Mouse (Mus musculus): ENCODE measurements around the gene Jade2. TPM values are rescaled to one million over a fixed set of nuclear protein-coding genes. Genes with fewer than 3 reads are reported as not detected.

Gene Jade2
- polyA plus RNA-seq, 1 experiment from 2014 or later = 1.0 TPM

GRCm38 (mm10) chr11:51839973-51840372, 17.5 kb downstream of the Jade2 start:
- H3K9ac ChIP-seq (replicated peaks) = no peak overlapping the region
- H3K27ac ChIP-seq (ENCODE audit: low read depth) = peak overlapping the region; percentile 76
- H3K4me1 ChIP-seq (ENCODE audit: insufficient read depth) = peaks cover 25% of the 10 kb centered on the region
- WGBS (ENCODE audit: insufficient replicate concordance) = 83% methylated on average over 11 of the region's 11 CpGs
- peak overlapping the region; percentile 47; the same call in 1 of the 2 replicates for H3K4me2 ChIP-seq (ENCODE audit: low read depth, low read length)
- TF ChIP-seq EP300 (IDR thresholded peaks at IDR 0.05; ENCODE audit: low read depth) (no peak), CTCF (IDR thresholded peaks at IDR 0.05; ENCODE audit: low read depth) (no peak)
- DNase-seq (no peak), ATAC-seq (no peak)
- no peak overlapping the region for H3K4me3 ChIP-seq (ENCODE audit: low read depth, low read length)
- no peaks in the 10 kb centered on the region for H3K27me3 ChIP-seq (ENCODE audit: insufficient read depth, low read length)
- H3K9me3 ChIP-seq (ENCODE audit: low read length) = no peaks in the 10 kb centered on the region
- H3K36me3 ChIP-seq (replicated peaks; ENCODE audit: insufficient read depth, low read length) = no peaks in the 10 kb centered on the region

DNA sequence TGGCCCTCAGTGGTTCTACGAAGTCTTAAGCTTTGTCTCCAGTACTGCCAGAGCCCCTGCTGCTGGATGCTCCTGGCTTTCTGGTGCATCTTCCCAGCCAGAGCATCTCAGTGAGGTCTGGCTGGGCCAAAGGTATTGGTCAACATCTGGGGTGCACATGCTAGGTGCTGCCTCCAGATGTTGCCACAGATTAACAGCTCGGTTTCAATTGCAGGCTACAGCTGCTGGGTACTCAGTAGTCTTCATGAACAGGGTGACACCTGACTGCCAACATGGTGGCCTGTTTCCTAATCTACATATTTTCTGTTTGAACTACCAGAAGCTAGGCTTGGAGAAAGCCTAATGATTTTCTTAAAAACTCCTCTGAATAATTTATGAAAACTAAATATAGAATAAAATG, 18.3 kb downstream of the Jade2 start:
- Histone ChIP-seq H3K9ac (replicated peaks) (no peak overlapping the region), H3K4me1 (ENCODE audit: insufficient read depth) (peaks cover 25% of the 10 kb centered on the region), H3K4me3 (ENCODE audit: low read depth, low read length) (no peak overlapping the region), H3K36me3 (replicated peaks; ENCODE audit: insufficient read depth, low read length) (no peaks in the 10 kb centered on the region), H3K27me3 (ENCODE audit: insufficient read depth, low read length) (no peaks in the 10 kb centered on the region), H3K9me3 (ENCODE audit: low read length) (no peaks in the 10 kb centered on the region), H3K4me2 (ENCODE audit: low read depth, low read length) (no peak overlapping the region), H3K27ac (ENCODE audit: low read depth) (0 out of 2 replicates have a peak overlapping the region, but pooled peaks have one; percentile 37)
- DNase-seq (no peak), ATAC-seq (peak; percentile 52)
- WGBS (ENCODE audit: insufficient replicate concordance) = 63% methylated on average over 2 of the region's 2 CpGs
- TF ChIP-seq CTCF (IDR thresholded peaks at IDR 0.05; ENCODE audit: low read depth) = no peak
- TF ChIP-seq EP300 (IDR thresholded peaks at IDR 0.05; ENCODE audit: low read depth) = peak; percentile 45; the same call in 1 of the 2 replicates

GRCm38 (mm10) chr11:51837164-51838153, 20.0 kb downstream of the Jade2 start:
- H3K27ac ChIP-seq (ENCODE audit: low read depth) = no peak overlapping the region
- 75% methylated on average over 8 of the region's 8 CpGs for WGBS (ENCODE audit: insufficient replicate concordance)
- H3K4me1 ChIP-seq (ENCODE audit: insufficient read depth) = peaks cover 37% of the 10 kb centered on the region
- DNase-seq = no peak
- H3K9ac ChIP-seq (replicated peaks) = no peak overlapping the region
- ATAC-seq = no peak
- no peak overlapping the region for H3K4me2 ChIP-seq (ENCODE audit: low read depth, low read length)
- no peaks in the 10 kb centered on the region for H3K27me3 ChIP-seq (ENCODE audit: insufficient read depth, low read length)
- H3K9me3 ChIP-seq (ENCODE audit: low read length) = no peaks in the 10 kb centered on the region
- H3K36me3 ChIP-seq (replicated peaks; ENCODE audit: insufficient read depth, low read length) = no peaks in the 10 kb centered on the region
- H3K4me3 ChIP-seq (ENCODE audit: low read depth, low read length) = no peak overlapping the region
- TF ChIP-seq CTCF (IDR thresholded peaks at IDR 0.05; ENCODE audit: low read depth) = no peak
- no peak for TF ChIP-seq EP300 (IDR thresholded peaks at IDR 0.05; ENCODE audit: low read depth)

GRCm38 (mm10) chr11:51836506-51836905, 20.9 kb downstream of the Jade2 start:
- H3K36me3 ChIP-seq (replicated peaks; ENCODE audit: insufficient read depth, low read length) = no peaks in the 10 kb centered on the region; the same call in 1 of the 2 replicates
- DNase-seq = no peak
- H3K9ac ChIP-seq (replicated peaks) = no peak overlapping the region
- no peak overlapping the region for H3K4me2 ChIP-seq (ENCODE audit: low read depth, low read length)
- H3K9me3 ChIP-seq (ENCODE audit: low read length) = no peaks in the 10 kb centered on the region
- H3K27ac ChIP-seq (ENCODE audit: low read depth) = no peak overlapping the region
- no peaks in the 10 kb centered on the region for H3K27me3 ChIP-seq (ENCODE audit: insufficient read depth, low read length)
- no peak for TF ChIP-seq CTCF (IDR thresholded peaks at IDR 0.05; ENCODE audit: low read depth)
- TF ChIP-seq EP300 (IDR thresholded peaks at IDR 0.05; ENCODE audit: low read depth) = no peak
- ATAC-seq = no peak
- WGBS (ENCODE audit: insufficient replicate concordance) = 90% methylated on average over 6 of the region's 6 CpGs
- peaks cover 40% of the 10 kb centered on the region for H3K4me1 ChIP-seq (ENCODE audit: insufficient read depth)
- no peak overlapping the region for H3K4me3 ChIP-seq (ENCODE audit: low read depth, low read length)

DNA sequence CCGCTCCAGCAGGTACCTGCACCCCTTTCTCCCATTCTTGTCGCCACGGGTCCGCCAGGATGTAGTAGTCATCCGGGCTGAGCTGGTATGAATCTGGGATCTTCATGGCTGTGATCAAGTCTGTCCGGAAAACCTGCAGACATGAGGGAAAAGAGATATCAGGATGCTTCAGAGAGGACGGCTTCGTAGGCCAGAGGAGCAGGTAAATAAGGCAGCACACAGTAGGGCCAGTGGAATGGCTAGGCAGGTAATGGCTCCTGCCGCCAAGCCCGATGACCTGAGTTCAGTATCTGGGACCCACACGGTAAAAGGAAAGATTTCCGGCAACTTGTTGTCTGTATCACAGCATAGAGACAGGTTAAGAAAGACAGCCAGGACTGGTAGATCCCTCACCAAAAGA, 21.9 kb downstream of the Jade2 start:
- peaks cover 38% of the 10 kb centered on the region for H3K4me1 ChIP-seq (ENCODE audit: insufficient read depth)
- H3K9ac ChIP-seq (replicated peaks) = no peak overlapping the region
- DNase-seq (no peak), ATAC-seq (no peak)
- WGBS (ENCODE audit: insufficient replicate concordance) = 93% methylated on average over 12 of the region's 12 CpGs
- no peak for TF ChIP-seq CTCF (IDR thresholded peaks at IDR 0.05; ENCODE audit: low read depth)
- no peak for TF ChIP-seq EP300 (IDR thresholded peaks at IDR 0.05; ENCODE audit: low read depth)
- H3K27ac ChIP-seq (ENCODE audit: low read depth) = no peak overlapping the region; the same call in 1 of the 2 replicates
- H3K9me3 ChIP-seq (ENCODE audit: low read length) = no peaks in the 10 kb centered on the region
- H3K36me3 ChIP-seq (replicated peaks; ENCODE audit: insufficient read depth, low read length) = peaks cover 3% of the 10 kb centered on the region; the same call in 1 of the 2 replicates
- no peak overlapping the region for H3K4me2 ChIP-seq (ENCODE audit: low read depth, low read length)
- no peak overlapping the region for H3K4me3 ChIP-seq (ENCODE audit: low read depth, low read length)
- no peaks in the 10 kb centered on the region for H3K27me3 ChIP-seq (ENCODE audit: insufficient read depth, low read length)

GRCm38 (mm10) chr11:51834067-51834411, 23.4 kb downstream of the Jade2 start:
- 92% methylated on average over 8 of the region's 8 CpGs for WGBS (ENCODE audit: insufficient replicate concordance)

More at GRCm38 (mm10) chr11:51834067-51834411, 23.4 kb downstream of the Jade2 start:
- no peaks in the 10 kb centered on the region for H3K9me3 ChIP-seq (ENCODE audit: low read length)
- TF ChIP-seq CTCF (IDR thresholded peaks at IDR 0.05; ENCODE audit: low read depth) = no peak
- no peak for TF ChIP-seq EP300 (IDR thresholded peaks at IDR 0.05; ENCODE audit: low read depth)
- peaks cover 3% of the 10 kb centered on the region; the same call in 1 of the 2 replicates for H3K36me3 ChIP-seq (replicated peaks; ENCODE audit: insufficient read depth, low read length)
- DNase-seq (no peak), ATAC-seq (no peak)
- no peak overlapping the region for H3K9ac ChIP-seq (replicated peaks)
- no peak overlapping the region for H3K4me3 ChIP-seq (ENCODE audit: low read depth, low read length)
- H3K27ac ChIP-seq (ENCODE audit: low read depth) = no peak overlapping the region
- H3K4me1 ChIP-seq (ENCODE audit: insufficient read depth) = peaks cover 31% of the 10 kb centered on the region
- no peak overlapping the region for H3K4me2 ChIP-seq (ENCODE audit: low read depth, low read length)
- H3K27me3 ChIP-seq (ENCODE audit: insufficient read depth, low read length) = no peaks in the 10 kb centered on the region
